Mouse (Mus musculus) CD4-positive, CD25-positive, alpha-beta regulatory T cell, adult 4 months (primary cell): ENCODE measurements around the gene Slc27a1. TPM values are rescaled to one million over a fixed set of nuclear protein-coding genes. Genes with fewer than 3 reads are reported as not detected.
"Not testable (repeated sequence)": the region's sequence is repeated elsewhere in the genome, so short reads cannot be mapped to it uniquely, and the experiment has no call there.

Source experiments
- ATAC-seq: one replicate; pipeline ENCODE4 v1.8.0; 2017
- polyA plus RNA-seq, 2 experiments: library from polyadenylated mRNA; unstranded; fragments of 100-300 nt; shearing (Covaris generic); gene quantifications; one replicate each; pipeline ENCODE4 v1.2.1; 2017

Slc27a1 gene
- polyA plus RNA-seq = 10 to 100 TPM in 1 of 2 experiments, 1 to 10 TPM in 1; 3.4 to 13.6 TPM

- no peak for ATAC-seq
Observed at GRCm38 (mm10) chr8:71568387-71568937, at the start of gene Slc27a1. Slc27a1 (plus strand) TSS chr8:71568882.

GRCm38 (mm10) chr8:71519037-71519825 lies 49.5 kb upstream of the Slc27a1 start:
- ATAC-seq = peak; percentile 73

DNA sequence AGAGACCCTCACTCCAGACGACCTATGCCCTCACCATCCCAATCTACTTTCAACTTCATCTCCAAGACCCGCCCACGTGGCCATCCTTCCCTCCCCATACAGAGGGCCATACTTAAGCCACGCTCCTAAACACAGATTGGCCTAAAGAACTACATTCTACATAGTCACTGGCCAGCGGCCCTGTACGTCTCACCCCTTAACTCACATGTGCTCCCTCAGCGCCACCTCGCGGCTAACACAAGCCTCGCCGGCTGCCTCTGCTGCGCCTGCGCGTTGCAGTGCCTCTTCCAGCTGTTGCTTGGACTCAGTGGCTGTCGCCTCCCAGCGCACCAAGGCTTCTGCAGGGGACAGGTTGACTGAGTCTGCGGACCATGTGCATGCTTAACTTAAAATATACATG lies 47.0 kb upstream of the Slc27a1 start:
- ATAC-seq = peak; percentile 94

GRCm38 (mm10) chr8:71525226-71526050 lies 43.2 kb upstream of the Slc27a1 start, which contains the start of gene Ccdc194:
Ccdc194 (minus strand) TSS chr8:71525711.
- no peak for ATAC-seq

- ATAC-seq = no peak
Observed at GRCm38 (mm10) chr8:71526272-71526671, 42.4 kb upstream of the Slc27a1 start.

DNA sequence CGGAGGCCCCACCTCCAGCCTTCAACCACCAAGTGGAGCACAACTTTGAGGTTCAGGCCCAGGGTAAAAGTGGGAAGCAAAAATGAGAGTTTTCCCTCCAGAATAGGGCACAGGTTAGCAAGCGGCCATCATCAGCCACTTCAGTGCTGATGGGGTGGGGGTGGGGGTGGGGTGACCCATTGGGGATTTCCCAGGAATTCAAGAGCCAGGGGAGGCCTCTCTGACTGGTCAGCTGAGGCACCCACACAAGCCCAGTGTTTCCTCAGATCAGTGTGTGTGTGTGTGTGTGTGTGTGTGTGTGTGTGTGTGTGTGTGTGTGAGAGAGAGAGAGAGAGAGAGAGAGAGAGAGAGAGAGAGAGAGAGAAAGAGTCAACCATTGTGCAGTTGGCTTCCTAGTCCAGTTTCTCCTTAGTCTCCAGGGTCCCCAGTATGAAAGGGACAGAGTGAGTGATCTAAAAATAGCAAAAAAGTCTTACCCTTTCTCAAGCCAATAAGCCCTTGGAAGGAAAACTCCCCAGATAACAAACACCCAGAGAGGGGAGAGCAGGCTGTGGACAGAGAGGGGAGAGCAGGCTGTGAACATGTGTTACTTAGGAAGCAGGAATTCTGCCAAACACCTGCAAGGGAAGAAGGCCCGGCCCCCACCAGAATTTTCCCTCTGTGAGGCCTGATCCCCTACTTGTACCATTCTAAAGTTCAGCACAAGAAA lies 41.4 kb upstream of the Slc27a1 start:
- ATAC-seq = no peak

DNA sequence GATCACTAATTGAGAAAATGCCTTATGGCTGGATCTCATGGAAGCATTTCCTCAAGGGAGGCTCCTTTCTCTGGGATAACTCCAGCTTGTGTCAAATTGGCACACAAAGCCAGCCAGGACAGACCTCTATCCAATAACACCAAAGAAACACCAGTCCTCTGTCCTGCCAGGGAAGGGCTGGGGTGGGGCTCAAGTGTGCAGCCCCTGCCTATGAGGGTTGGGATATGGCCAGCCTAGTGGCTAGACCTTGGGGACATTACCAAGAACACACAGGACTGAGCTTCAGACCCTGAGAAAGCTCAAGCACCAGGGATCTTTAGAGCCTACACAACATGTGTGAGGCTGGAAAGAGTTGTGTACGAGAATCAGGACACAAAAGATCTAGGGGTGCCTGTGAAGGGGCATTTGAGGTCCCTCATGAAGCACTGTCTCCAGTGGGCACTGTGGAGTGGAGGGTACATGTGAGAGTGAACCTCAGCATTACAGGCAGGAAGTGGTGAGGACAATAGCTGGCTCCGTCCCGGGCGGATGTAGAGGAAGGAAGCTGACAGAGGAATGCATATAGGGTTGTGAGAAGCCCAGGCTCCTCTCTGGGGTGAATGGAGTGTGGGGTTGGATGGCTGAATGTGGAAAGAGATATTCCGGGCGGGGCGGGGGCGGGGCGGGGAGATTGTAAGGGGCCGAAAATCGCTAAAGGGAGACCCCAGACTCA lies 40.2 kb upstream of the Slc27a1 start:
- ATAC-seq = peak; percentile 100

- ATAC-seq = not testable (repeated sequence)
Observed at GRCm38 (mm10) chr8:71530735-71531467, 37.8 kb upstream of the Slc27a1 start.

- ATAC-seq = no peak
Observed at GRCm38 (mm10) chr8:71534263-71534810, 34.3 kb upstream of the Slc27a1 start.

GRCm38 (mm10) chr8:71535663-71536062 lies 33.0 kb upstream of the Slc27a1 start:
- no peak for ATAC-seq

GRCm38 (mm10) chr8:71537028-71537867 lies 31.4 kb upstream of the Slc27a1 start, which contains the start of gene Bst2:
Bst2 (minus strand) TSS chr8:71537456.
- peak; percentile 98 for ATAC-seq

- ATAC-seq = peak; percentile 99
Observed at GRCm38 (mm10) chr8:71542632-71543343, 25.9 kb upstream of the Slc27a1 start, which contains the start of gene Mvb12a. Mvb12a (plus strand) TSS chr8:71542922.

- ATAC-seq = no peak
Observed at GRCm38 (mm10) chr8:71543755-71544154, 24.9 kb upstream of the Slc27a1 start.

GRCm38 (mm10) chr8:71545053-71545452 lies 23.6 kb upstream of the Slc27a1 start:
- ATAC-seq = no peak

DNA sequence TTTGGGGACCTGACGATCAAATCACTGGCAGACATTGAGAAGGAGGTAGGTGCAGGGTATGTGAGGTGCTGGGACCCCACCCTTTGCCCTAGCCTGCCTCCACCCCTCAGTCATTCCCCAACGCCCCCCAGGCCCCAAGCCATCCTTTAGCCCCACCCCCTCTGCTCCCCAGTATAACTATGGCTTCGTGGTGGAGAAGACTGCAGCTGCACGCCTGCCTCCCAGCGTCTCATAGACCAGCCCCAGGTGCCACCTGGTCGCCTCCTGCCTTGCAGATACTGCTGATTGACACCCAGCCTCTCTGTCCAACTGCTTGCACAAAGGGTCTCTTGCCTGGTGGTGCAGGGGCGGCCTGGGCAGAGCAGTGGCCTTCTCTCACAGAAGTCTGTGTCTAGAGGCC lies 21.1 kb upstream of the Slc27a1 start:
- ATAC-seq = no peak

DNA sequence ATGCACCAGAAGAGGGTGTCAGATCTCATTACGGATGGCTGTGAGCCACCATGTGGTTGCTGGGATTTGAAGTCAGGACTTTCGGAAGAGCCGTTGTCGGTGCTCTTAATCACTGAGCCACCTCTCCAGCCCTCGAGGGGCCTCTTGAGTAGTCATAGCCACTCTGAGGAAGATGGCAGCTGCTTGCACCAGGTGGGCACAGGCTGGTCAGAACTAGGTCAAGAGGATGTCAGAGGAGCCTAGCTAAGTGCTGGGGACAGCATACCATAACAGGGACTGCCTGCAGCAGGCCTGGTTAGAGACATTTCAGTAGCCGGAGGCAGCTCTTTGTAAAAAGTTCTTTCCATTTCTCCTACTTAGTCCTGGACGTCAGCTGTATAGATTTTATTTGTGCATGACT lies 17.9 kb upstream of the Slc27a1 start:
- ATAC-seq = no peak

DNA sequence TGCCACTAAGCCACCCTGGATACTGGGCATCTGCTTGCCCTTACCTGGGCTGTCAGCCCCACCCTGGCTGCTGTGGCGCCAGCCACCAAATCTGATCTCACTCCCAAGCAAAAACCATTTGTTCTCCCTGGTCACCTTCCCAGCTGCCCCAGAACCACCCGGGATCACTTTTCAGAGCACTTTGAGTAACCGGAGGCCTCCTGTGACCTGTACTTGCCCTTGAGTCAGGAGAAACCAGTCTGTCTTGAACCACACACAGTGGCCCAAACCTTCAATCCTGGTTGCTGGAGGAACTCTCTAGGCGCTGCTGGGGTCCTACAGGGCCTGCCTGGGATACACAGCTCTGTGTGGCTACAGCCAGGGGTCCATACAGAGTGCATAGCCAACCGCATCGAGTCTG lies 15.9 kb upstream of the Slc27a1 start:
- ATAC-seq = no peak

GRCm38 (mm10) chr8:71554001-71554400 lies 14.7 kb upstream of the Slc27a1 start:
- no peak for ATAC-seq

- no peak for ATAC-seq
Observed at GRCm38 (mm10) chr8:71554644-71555043, 14.0 kb upstream of the Slc27a1 start.
